Mouse (Mus musculus): ENCODE measurements around the gene Noxo1. TPM values are rescaled to one million over a fixed set of nuclear protein-coding genes. Genes with fewer than 3 reads are reported as not detected.
"Not testable (repeated sequence)": the region's sequence is repeated elsewhere in the genome, so short reads cannot be mapped to it uniquely, and the experiment has no call there.

Noxo1 gene
- polyA plus RNA-seq, 1 experiment from 2014 or later, result 0.16 TPM

DNA sequence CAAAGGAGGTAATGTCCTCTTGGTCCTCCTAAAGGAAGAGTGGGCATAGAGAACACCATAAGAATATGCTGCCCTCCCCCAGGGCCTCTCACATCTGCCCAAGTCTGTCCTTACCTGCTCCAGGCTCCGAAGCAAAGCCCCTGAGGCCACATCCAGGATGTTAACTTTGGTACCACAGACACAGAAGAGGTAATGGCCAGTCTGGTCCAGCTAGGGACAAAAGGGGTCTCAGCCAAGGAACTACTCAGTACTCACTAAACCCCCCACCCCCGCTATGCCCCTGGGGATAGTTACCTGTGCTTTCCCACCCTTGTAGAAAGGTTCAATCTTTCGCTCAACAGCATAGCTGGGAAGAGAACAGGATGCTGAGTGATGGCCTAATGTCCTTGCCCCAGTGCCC is 9.8 kb downstream of the Noxo1 start:
- Histone ChIP-seq H3K9ac (no peak overlapping the region), H3K4me1 (replicated peaks) (peaks cover 34% of the 10 kb centered on the region), H3K36me3 (replicated peaks) (peaks cover 33% of the 10 kb centered on the region), H3K4me2 (0 out of 2 replicates have a peak overlapping the region, but pooled peaks have one; percentile 83), H3K4me3 (replicated peaks) (no peak overlapping the region), H3K9me3 (replicated peaks) (no peaks in the 10 kb centered on the region), H3K27ac (replicated peaks) (no peak overlapping the region), H3K27me3 (no peaks in the 10 kb centered on the region)
- 83% methylated on average over 3 of the region's 3 CpGs for WGBS (ENCODE audit: insufficient replicate concordance)
- ATAC-seq (ENCODE audit: insufficient read depth), result no peak

DNA sequence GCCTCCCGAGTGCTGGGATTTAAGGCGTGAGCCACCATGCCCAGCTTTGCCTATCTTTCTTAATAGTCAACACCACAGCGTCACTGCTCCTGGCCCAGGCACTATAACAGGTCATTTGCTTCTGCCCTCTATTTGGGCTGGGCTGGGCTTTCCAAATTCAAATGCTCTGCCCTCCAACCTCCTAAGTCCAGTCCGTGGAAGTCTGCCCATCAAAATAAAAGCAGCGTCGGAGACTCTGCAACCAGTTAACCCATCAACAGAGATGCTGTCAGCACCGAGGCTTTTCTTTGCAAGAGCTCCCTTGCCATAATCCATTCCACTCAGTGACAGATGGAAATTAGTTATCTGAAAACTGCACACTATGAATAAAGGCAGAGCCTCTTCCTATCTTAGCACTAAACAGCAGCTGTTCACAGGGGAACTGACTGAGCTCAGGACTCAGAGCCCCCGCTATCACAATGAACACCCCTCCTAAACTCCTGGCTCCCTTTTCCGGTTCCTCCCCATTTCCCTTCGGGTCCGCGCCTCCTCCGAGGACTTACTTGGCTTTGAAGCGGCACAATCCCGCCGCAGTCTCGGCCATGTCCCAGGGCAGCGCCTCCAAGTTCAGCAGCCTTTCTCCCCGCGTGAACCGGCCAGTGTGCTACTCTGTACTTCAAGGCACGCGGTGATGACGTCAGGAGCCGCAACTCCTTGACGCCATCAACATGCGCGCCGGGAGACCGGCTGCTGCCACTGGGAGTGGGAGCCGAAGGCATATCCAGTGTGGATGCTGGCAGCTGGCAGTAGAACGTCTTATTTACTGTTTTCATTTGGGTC is 11.2 kb downstream of the Noxo1 start, which contains the start of gene Tbl3:
Tbl3 (minus strand) TSS at position 679 of the 819 bp plus-strand sequence.
- Histone ChIP-seq H3K4me3 (replicated peaks) (peak within 1 kb of the TSS; percentile 78), H3K27me3 (no peaks in the 10 kb centered on the region), H3K9ac (peak within 1 kb of the TSS; percentile 70), H3K4me1 (replicated peaks) (peaks cover 34% of the 10 kb centered on the region), H3K27ac (replicated peaks) (peak within 1 kb of the TSS; percentile 89), H3K36me3 (replicated peaks) (peaks cover 19% of the 10 kb centered on the region), H3K9me3 (replicated peaks) (no peaks in the 10 kb centered on the region), H3K4me2 (peak within 1 kb of the TSS; percentile 83)
- WGBS (ENCODE audit: insufficient replicate concordance), result 2% methylated on average over 32 of the region's 32 CpGs
- ATAC-seq (ENCODE audit: insufficient read depth), result peak; percentile 80

- peak overlapping the region; percentile 83 for H3K4me2 ChIP-seq
- peak overlapping the region; percentile 89 for H3K27ac ChIP-seq (replicated peaks)
- peak overlapping the region; percentile 78 for H3K4me3 ChIP-seq (replicated peaks)
- peak overlapping the region; percentile 70 for H3K9ac ChIP-seq
- peaks cover 16% of the 10 kb centered on the region for H3K36me3 ChIP-seq (replicated peaks)
- 2% methylated on average over 24 of the region's 24 CpGs for WGBS (ENCODE audit: insufficient replicate concordance)
- no peaks in the 10 kb centered on the region for H3K27me3 ChIP-seq
- H3K4me1 ChIP-seq (replicated peaks), result peaks cover 34% of the 10 kb centered on the region
- ATAC-seq (ENCODE audit: insufficient read depth), result peak; percentile 63
- H3K9me3 ChIP-seq (replicated peaks), result no peaks in the 10 kb centered on the region
These were observed 11.9 kb downstream of the Noxo1 start for GRCm38 (mm10) chr17:24707801-24708425.

DNA sequence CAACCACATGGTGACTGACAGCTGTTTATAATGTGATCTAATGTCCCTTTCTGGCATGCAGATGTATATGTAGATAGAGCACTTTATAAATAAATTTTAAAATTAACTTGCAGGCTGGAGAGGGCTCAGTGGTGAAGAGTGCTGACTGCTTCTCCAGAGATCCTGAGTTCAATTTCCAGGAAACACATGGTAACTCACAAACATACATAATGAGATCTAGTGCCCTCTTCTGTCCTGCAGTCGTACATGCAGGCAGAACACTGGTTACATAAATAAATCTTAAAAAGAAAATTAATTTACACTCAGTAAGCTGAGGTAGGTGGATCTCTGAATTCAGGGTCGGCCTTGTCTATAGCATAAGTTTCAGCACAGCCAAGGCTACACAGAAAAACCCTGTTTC is 12.6 kb downstream of the Noxo1 start:
- no peak overlapping the region for H3K9ac ChIP-seq
- no peak overlapping the region for H3K27ac ChIP-seq (replicated peaks)
- peaks cover 34% of the 10 kb centered on the region for H3K4me1 ChIP-seq (replicated peaks)
- H3K4me3 ChIP-seq (replicated peaks), result peak overlapping the region; percentile 78
- H3K9me3 ChIP-seq (replicated peaks), result no peaks in the 10 kb centered on the region
- H3K36me3 ChIP-seq (replicated peaks), result peaks cover 16% of the 10 kb centered on the region
- H3K27me3 ChIP-seq, result no peaks in the 10 kb centered on the region
- ATAC-seq (ENCODE audit: insufficient read depth), result no peak
- WGBS (ENCODE audit: insufficient replicate concordance), result 8% methylated on average over 2 of the region's 2 CpGs
- peak overlapping the region; percentile 83 for H3K4me2 ChIP-seq

GRCm38 (mm10) chr17:24715556-24715955 is 19.5 kb downstream of the Noxo1 start:
- 83% methylated on average over 6 of the region's 6 CpGs for WGBS (ENCODE audit: insufficient replicate concordance)
- Histone ChIP-seq H3K4me3 (replicated peaks) (no peak overlapping the region), H3K4me1 (replicated peaks) (peaks cover 19% of the 10 kb centered on the region), H3K9me3 (replicated peaks) (no peaks in the 10 kb centered on the region), H3K36me3 (replicated peaks) (peaks cover 17% of the 10 kb centered on the region), H3K27me3 (no peaks in the 10 kb centered on the region), H3K9ac (no peak overlapping the region), H3K27ac (replicated peaks) (no peak overlapping the region), H3K4me2 (no peak overlapping the region)
- ATAC-seq (ENCODE audit: insufficient read depth), result no peak

- peaks cover 18% of the 10 kb centered on the region for H3K36me3 ChIP-seq (replicated peaks)
- H3K27me3 ChIP-seq, result no peaks in the 10 kb centered on the region
- WGBS (ENCODE audit: insufficient replicate concordance), result 87% methylated on average over 15 of the region's 15 CpGs
- ATAC-seq (ENCODE audit: insufficient read depth), result no peak
- H3K9ac ChIP-seq, result no peak overlapping the region
- no peak overlapping the region for H3K27ac ChIP-seq (replicated peaks)
- H3K9me3 ChIP-seq (replicated peaks), result no peaks in the 10 kb centered on the region
- H3K4me2 ChIP-seq, result no peak overlapping the region
- H3K4me1 ChIP-seq (replicated peaks), result peaks cover 21% of the 10 kb centered on the region
- no peak overlapping the region for H3K4me3 ChIP-seq (replicated peaks)
These were observed 20.2 kb downstream of the Noxo1 start for GRCm38 (mm10) chr17:24716166-24716682.

DNA sequence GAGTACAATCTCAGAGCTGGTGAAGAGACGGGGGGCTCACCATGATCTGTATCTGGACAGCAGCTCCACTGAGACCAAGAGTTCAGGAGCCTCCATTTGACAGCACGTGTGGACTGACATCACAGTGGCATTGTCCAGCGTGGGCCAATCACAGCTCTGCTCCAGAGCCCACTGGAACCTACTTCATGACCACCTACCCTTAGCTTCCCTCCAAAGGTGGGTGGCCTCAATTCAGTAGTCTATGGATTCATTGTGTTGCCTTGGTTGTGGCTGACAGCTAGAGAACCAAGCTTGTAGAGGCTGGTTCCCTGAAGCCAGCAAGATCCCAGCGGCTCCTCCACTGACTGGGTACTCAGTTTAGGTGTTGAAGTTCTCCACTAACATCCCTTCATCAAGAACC is 21.9 kb downstream of the Noxo1 start, which contains the start of the genes Rnf151 and Rps2:
Rnf151 (minus strand) TSS at position 121 of the 400 bp plus-strand sequence.
Rps2 (plus strand) TSS at position 174 of the 400 bp plus-strand sequence.
- peaks cover 33% of the 10 kb centered on the region for H3K36me3 ChIP-seq (replicated peaks)
- H3K4me1 ChIP-seq (replicated peaks), result peaks cover 38% of the 10 kb centered on the region
- no peaks in the 10 kb centered on the region for H3K27me3 ChIP-seq
- no peak for ATAC-seq (ENCODE audit: insufficient read depth)
- H3K9me3 ChIP-seq (replicated peaks), result no peaks in the 10 kb centered on the region
- 0 out of 2 replicates have a peak within 1 kb of the TSS, but pooled peaks have one; percentile 25 for H3K27ac ChIP-seq (replicated peaks)
- WGBS (ENCODE audit: insufficient replicate concordance), result 64% methylated on average over 4 of the region's 4 CpGs
- H3K9ac ChIP-seq, result peak within 1 kb of the TSS; percentile 84
- H3K4me2 ChIP-seq, result peak within 1 kb of the TSS; percentile 89
- peak within 1 kb of the TSS; percentile 92 for H3K4me3 ChIP-seq (replicated peaks)

DNA sequence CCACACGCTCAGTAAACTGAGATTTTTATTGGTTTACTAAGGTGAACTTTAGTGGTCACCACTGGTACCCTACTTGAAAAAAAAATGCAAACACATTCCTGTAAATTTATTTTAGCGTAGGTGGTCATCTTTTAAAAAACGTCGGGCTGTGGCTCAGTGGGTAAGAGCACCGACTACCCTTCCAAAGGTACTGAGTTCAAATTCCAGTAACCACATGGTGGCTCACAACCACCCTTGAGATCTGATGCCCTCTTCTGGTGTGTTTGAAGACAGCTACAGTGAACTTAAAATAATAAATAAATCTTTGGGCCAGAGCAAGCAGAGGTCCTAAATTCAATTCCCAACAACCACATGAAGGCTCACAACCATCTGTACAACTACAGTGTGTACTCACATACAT is 22.9 kb downstream of the Noxo1 start:
- not testable (repeated sequence) for H3K27me3 ChIP-seq; ATAC-seq (ENCODE audit: insufficient read depth)
- H3K27ac ChIP-seq (replicated peaks), result peak overlapping the region; percentile 25; the same call in 1 of the 2 replicates

GRCm38 (mm10) chr17:24719494-24720222 is 23.6 kb downstream of the Noxo1 start:
- peak; percentile 93 for ATAC-seq (ENCODE audit: insufficient read depth)
- peaks cover 50% of the 10 kb centered on the region for H3K4me1 ChIP-seq (replicated peaks)

More for the DNA sequence above, 22.9 kb downstream of the Noxo1 start:
- Histone ChIP-seq H3K9ac (peak overlapping the region; percentile 84), H3K4me3 (replicated peaks) (peak overlapping the region; percentile 92), H3K4me2 (peak overlapping the region; percentile 89), H3K4me1 (replicated peaks) (peaks cover 47% of the 10 kb centered on the region), H3K36me3 (replicated peaks) (peaks cover 33% of the 10 kb centered on the region)
- not testable (repeated sequence) for H3K9me3 ChIP-seq (replicated peaks)
- WGBS (ENCODE audit: insufficient replicate concordance), result 34% methylated on average over 5 of the region's 5 CpGs

DNA sequence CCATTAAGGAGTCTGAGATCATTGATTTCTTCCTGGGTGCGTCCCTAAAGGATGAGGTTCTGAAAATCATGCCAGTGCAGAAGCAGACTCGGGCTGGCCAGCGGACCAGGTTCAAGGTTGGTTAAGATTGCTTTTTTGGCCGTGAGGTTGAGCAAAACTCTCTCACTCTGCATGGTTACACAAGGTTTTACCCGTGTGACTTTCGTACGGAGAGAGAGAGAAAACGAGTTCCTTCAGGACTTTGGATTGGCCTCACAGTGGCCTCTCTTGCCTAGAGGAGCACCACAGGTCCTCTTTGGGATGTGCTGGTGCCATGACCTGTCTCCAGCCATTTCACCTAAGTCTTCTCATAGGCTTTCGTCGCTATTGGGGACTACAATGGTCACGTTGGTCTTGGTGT is 24.6 kb downstream of the Noxo1 start:
- Histone ChIP-seq H3K27ac (replicated peaks) (peak overlapping the region; percentile 54), H3K9ac (peak overlapping the region; percentile 76), H3K36me3 (replicated peaks) (peaks cover 33% of the 10 kb centered on the region), H3K4me3 (replicated peaks) (peak overlapping the region; percentile 92), H3K4me1 (replicated peaks) (peaks cover 52% of the 10 kb centered on the region), H3K4me2 (peak overlapping the region; percentile 89)
- not testable (repeated sequence) for H3K9me3 ChIP-seq (replicated peaks); ATAC-seq (ENCODE audit: insufficient read depth); H3K27me3 ChIP-seq
- WGBS (ENCODE audit: insufficient replicate concordance), result 0% methylated on average over 11 of the region's 11 CpGs

More at GRCm38 (mm10) chr17:24719494-24720222, 23.6 kb downstream of the Noxo1 start:
- under 1% methylated on average over 61 of the region's 61 CpGs for WGBS (ENCODE audit: insufficient replicate concordance)
- Histone ChIP-seq H3K27ac (replicated peaks) (peak overlapping the region; percentile 83), H3K4me3 (replicated peaks) (peak overlapping the region; percentile 92), H3K9me3 (replicated peaks) (no peaks in the 10 kb centered on the region), H3K27me3 (no peaks in the 10 kb centered on the region), H3K4me2 (peak overlapping the region; percentile 89), H3K36me3 (replicated peaks) (peaks cover 33% of the 10 kb centered on the region), H3K9ac (peak overlapping the region; percentile 84)
